Mouse (Mus musculus): ENCODE data around the gene 1700015F17Rik.

DNA sequence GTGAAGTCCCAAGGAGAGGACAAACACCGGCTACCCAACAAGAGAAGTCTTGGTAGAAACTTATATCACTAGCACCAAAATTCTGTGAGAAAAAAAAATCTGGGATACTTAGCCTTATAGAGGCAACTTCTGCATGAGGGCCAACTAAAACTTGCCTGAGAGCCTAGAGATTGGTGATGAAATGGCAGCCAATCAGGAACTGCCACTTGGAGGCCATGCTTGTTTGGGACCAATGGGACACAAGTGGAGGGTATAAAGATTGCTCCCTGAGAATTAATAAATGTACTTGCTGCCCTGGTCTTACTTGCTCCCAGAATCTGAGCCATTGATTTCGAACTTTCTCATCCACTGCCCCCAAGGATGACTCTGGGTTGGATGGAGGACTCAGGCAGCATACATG lies 57.5 kb downstream of the 1700015F17Rik start:
- no peak for TF ChIP-seq POLR2A (IDR thresholded peaks at IDR 0.05; ENCODE audit: extremely low read depth, insufficient read depth, low read length)
- no peak for TF ChIP-seq CTCF (IDR thresholded peaks at IDR 0.05; ENCODE audit: extremely low read depth, insufficient read depth, low read length)

Data from cortical plate, adult 2 months (tissue).